Comparison of ENCODE assay signal across 28 mouse cellular contexts in the genomic region with DNA sequence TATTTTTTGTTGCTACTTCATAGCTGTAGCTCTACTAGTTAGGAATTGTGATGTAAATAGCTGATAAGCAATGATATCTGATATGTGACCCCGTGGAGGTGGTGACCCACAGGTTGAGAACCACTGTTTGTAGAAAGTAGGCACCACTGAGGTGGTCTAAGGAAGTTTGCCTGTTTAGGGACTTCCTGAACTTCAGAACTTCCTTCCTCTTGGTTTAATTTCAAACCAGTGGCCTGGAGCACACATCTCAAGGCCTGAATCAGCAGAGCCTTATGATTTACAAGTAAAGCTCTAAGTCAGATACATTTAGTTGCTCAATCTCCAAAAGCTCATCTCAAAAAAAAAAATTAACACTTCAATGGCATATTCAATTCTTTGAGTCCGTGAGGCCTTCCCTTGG.
"Had no signal": no experiment of that assay in that cellular context is flagged by ENCODE, and none has a peak within 500 bp of the region (broad histone marks: within the 10 kb centered on the region; RNA-seq: fewer than 3 reads in every experiment).

No protein-coding gene starts in this region.

- H3K4me1 ChIP-seq: heart, embryonic 13.5 days; heart, embryonic 15.5 days; hindbrain, embryonic 10.5 days; hindbrain, embryonic 12.5 days; intestine, embryonic 15.5 days; limb, embryonic 10.5 days; limb, embryonic 12.5 days; liver, embryonic 13.5 days had no signal

- H3K9me3 ChIP-seq: heart, embryonic 13.5 days; heart, embryonic 15.5 days; hindbrain, embryonic 10.5 days; hindbrain, embryonic 12.5 days; intestine, embryonic 15.5 days; limb, embryonic 10.5 days; limb, embryonic 12.5 days; liver, embryonic 13.5 days had no signal

- H3K27ac ChIP-seq: heart, adult 2 months; heart, embryonic 13.5 days; heart, embryonic 15.5 days; hindbrain, embryonic 10.5 days; hindbrain, embryonic 12.5 days; hindbrain, embryonic 14.5 days; intestine, embryonic 15.5 days; layer of hippocampus, adult 2 months; left cerebral cortex, adult 2 months; limb, embryonic 10.5 days; limb, embryonic 12.5 days; liver, embryonic 13.5 days had no signal

- H3K9ac ChIP-seq: heart, embryonic 13.5 days; heart, embryonic 15.5 days; hindbrain, embryonic 12.5 days; hindbrain, embryonic 14.5 days; intestine, embryonic 15.5 days; limb, embryonic 12.5 days; liver, embryonic 13.5 days had no signal

- H3K36me3 ChIP-seq: heart, embryonic 13.5 days; heart, embryonic 15.5 days; hindbrain, embryonic 10.5 days; hindbrain, embryonic 12.5 days; intestine, embryonic 15.5 days; limb, embryonic 10.5 days; limb, embryonic 12.5 days; liver, embryonic 13.5 days had no signal

- DNase-seq: gastrocnemius, postnatal 14 days; gastrocnemius, postnatal 36 days; heart, adult 11 months; heart, adult 2 months; heart, postnatal 14 days; heart, postnatal 36 days; kidney, adult 18-20 months; kidney, adult 8-10 months; kidney, postnatal 10 days; kidney, postnatal 25 days; kidney, postnatal 4 days; liver; liver, embryonic 13.5 days had no signal

- ATAC-seq: hindbrain, embryonic 16.5 days; inflammation-experienced regulatory T-cells, adult 6 months; intestine, embryonic 15.5 days; intestine, postnatal 0 days had no signal

- H3K27me3 ChIP-seq: heart, embryonic 15.5 days; intestine, embryonic 15.5 days had no signal

- H3K4me3 ChIP-seq: heart, adult 2 months; heart, embryonic 13.5 days; heart, embryonic 15.5 days; hindbrain, embryonic 10.5 days; hindbrain, embryonic 12.5 days; intestine, embryonic 15.5 days; layer of hippocampus, adult 2 months; left cerebral cortex, adult 2 months; limb, embryonic 10.5 days; limb, embryonic 12.5 days; liver, embryonic 13.5 days had no signal

- H3K4me2 ChIP-seq: heart, embryonic 11.5 days; heart, embryonic 13.5 days; heart, embryonic 15.5 days; hindbrain, embryonic 12.5 days; hindbrain, embryonic 14.5 days; intestine, embryonic 15.5 days; limb, embryonic 12.5 days; liver, embryonic 11.5 days; liver, embryonic 13.5 days had no signal
